Mouse (Mus musculus): ENCODE measurements around the gene Zfp300.

DNA sequence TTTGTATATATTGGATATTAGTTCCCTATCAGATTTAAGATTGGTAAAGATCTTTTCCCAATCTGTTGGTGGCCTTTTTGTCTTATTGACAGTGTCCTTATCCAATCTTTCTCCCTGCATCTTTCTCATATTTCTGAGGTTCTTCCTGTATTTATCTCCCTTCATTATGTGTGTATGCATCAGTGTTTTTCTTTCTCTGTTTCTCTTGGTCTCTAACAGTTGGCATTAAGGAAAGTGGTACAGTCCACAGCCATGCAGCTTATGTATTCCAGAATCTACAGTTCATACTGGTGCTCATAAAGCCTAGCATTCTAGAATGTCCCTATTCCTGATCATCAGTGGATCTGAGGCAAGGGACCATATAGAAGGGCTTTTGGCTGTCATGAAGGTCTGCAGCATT lies 21.2 kb downstream of the Zfp300 start, which contains the start of gene Spaca5:
- TF ChIP-seq CTCF (IDR thresholded peaks at IDR 0.05; ENCODE audit: low read depth, low read length) (no peak), POLR2A (IDR thresholded peaks at IDR 0.05; ENCODE audit: borderline replicate concordance, low read depth, low read length) (no peak)
